Mouse (Mus musculus): Measurements from ENCODE around the gene Plcd1.

The Plcd1 gene

GRCm38 (mm10) chr9:119053964-119054576 is 39.2 kb downstream of the Plcd1 start:
- no peak for DNase-seq (ENCODE audit: low spot score in 2 of 2)

DNA sequence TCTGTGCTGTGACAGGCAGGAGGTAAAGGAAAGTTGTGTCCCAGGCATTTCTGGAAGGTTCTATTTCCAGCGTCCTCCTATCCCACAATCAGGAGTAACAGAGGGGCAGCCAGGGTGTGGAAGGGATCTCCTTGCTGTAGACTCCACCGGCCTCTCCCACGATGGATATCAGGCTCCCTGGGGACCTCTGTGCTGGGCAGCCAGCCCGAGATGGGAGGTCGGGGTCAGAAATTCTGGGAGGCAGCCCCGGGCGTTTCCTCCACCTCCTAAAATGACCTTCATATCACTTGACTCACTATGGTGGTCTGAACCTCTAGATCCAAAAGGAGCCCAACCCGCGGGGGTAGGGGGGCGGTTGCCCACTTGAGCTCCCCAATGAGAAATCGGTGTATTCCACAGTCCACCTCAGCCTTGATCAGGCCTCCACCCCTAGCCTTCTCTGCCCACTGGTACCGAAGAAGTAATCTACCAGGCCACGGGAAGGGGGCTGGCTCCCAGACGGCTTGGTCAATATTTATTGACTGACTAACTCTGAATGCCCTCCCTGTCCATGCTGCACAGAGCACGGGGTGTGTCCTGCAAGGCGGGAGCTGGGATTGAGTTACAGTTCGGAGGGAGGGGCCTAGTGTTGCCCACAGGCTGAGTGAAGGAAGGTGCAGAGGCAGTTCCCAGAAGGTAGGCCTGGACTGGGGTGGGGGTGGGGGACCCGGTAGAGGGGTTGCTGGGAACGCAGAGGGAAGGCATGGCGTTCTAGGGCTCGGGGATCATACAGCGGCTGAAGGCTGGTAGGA is 41.0 kb downstream of the Plcd1 start, which contains the start of gene Vill:
Vill (plus strand) TSS at position 625 of the 791 bp plus-strand sequence.
- no peak for DNase-seq (ENCODE audit: low spot score in 2 of 2)

- DNase-seq (ENCODE audit: low spot score in 2 of 2) = no peak
Measured at GRCm38 (mm10) chr9:119051158-119051557, 42.1 kb downstream of the Plcd1 start.

- DNase-seq (ENCODE audit: low spot score in 2 of 2) = no peak
Measured at GRCm38 (mm10) chr9:119048182-119048903, 45.0 kb downstream of the Plcd1 start.

GRCm38 (mm10) chr9:119040101-119040775 is 53.1 kb downstream of the Plcd1 start:
- no peak for DNase-seq (ENCODE audit: low spot score in 2 of 2)

DNA sequence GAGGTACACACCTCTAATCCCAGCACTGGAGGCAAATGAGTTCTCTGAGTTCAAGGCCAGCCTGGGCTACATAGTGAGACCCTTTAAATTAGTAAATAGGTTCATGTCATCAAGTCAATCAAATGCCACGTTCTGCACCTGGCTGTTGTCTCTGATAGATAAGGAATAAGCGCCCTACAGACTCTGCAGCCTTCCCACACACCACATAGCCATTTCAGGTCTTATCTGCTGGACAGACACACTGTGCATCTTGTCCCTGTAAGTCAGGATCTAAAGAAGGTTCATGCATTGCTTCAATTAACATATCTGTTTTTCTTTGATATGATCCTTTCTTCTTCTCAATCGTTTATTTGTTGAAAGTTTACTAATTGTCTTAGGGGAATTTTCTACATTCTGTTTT is 54.7 kb downstream of the Plcd1 start:
- no peak for DNase-seq (ENCODE audit: low spot score in 2 of 2)

GRCm38 (mm10) chr9:119037076-119037730 is 56.1 kb downstream of the Plcd1 start:
- no peak for DNase-seq (ENCODE audit: low spot score in 2 of 2)

DNA sequence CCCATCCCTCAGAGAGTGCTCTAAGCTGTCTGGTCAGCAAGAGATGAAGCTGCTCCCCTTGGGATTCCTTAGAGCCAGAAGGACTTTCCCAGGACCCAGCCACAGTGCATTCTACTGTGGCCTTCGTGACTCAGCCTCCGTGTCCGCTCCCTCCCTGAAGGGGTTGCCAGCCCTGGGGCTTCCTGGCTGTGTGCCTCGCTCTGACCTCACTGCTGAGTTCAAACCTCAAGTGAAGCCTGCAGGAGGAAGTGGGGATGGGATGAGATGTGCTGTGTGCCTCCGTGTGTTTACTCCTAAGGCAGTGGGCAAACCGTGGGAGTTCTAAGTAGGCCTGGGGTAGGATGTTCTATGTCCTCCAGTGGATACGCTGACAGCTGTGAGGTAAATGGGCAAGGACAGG is 57.5 kb downstream of the Plcd1 start:
- no peak for DNase-seq (ENCODE audit: low spot score in 2 of 2)

DNA sequence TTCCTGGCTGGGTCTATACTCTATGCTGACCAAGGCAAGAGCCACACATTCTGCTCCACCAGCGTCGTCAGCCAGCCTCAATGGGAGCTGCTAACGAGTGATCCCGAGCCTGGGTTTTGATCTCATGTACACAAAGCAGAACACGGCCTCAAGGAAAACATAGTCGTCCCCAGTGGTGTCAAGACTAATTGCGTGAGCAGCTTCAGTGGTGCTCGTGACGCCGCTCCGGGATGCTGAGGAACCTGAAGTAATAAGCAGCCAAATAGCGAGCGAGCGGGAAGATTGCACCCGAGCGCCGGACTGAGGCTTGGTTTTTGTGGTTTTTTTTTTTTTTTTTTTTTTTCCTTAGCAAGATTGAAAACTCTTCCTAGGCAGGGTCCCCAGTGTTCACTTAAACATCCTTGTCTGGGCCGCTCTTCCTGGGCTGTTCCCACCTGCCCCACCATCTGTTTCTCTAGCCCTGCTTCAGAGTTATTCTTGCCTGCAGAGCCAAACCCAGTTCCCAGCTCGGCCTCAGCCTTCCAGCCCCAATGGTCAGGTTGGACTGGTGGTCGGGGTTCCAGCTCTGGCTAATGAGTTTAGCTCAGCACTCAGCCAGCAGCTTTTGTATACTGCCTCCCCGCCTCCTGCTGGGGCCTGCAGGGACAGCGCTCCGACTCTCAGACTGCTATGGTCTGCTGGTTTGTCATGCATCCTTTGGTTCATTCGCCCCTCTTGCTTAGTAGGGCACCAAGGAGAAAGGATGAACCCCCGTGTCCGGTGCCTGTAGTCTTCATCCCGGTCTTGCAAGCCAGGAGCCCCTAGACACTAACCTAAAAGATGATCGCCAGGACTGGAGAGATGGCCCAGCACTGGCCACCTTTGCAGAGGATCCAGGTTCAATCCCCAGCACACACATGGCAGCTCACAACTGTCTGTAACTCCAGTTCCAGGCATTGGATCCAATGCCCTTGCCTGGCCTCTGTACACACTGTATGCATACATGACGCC is 58.3 kb downstream of the Plcd1 start:
- no peak for DNase-seq (ENCODE audit: low spot score in 2 of 2)

DNA sequence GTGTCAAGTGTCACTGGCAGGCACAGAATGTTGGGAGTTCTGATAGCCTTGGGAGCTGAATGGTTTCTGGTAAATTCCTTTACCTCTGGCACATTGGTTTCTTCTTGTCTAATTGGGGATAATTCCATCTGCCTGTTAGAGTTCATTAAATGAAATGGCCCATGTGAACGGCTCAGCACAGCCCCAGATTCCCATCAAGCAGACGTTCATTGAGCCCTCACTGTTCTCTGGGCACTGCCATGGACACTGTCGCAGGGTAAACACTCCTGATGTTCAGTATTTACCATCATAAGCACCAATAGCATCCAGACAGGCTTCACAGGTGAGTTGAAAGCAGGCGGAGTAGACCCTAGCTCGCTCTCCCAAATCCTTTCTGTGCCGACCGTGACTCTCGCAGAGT is 59.2 kb downstream of the Plcd1 start:
- DNase-seq (ENCODE audit: low spot score in 2 of 2) = no peak

- no peak for DNase-seq (ENCODE audit: low spot score in 2 of 2)
Measured at GRCm38 (mm10) chr9:119033111-119033921, 60.0 kb downstream of the Plcd1 start.

DNA sequence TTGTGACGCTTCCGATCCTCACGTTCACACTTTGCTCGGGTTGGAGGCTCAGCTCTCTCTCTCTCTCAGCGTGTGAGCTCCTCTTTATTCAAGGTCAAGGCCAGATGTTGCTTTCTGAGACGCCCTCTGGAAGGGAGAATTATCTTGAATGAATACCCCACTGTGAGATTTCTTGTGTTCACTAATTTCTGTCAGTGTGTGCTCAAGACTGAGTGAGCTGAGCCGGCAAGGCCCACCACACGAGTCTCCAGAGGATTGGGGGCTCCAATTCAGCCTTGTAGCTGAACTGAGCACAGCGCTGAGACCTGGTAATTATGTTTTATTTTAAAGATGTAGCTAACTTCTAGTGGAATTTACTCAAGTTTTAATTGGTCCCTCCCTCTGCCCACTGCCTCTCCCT is 60.8 kb downstream of the Plcd1 start:
- no peak for DNase-seq (ENCODE audit: low spot score in 2 of 2)

DNA sequence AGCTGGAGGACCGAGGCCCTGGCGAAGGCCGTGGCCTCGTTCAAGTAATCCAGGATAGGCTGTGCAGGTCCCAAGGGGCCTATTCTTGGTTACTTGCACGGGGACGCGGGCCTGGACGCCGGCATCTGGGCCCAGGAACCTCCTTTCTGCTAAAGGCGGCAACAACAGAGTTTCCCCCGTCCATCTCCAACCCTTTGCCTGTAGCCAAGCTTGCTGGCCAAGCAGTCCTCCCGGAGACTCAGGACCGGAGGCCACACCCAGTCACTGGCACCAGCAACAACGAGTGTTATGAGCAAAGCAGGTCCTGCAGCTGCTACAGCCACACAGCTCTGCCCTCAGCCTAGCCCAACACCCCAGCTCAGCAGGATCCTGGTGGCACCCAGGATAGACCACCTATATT is 61.5 kb downstream of the Plcd1 start:
- no peak for DNase-seq (ENCODE audit: low spot score in 2 of 2)

GRCm38 (mm10) chr9:119031038-119031437 is 62.3 kb downstream of the Plcd1 start:
- DNase-seq (ENCODE audit: low spot score in 2 of 2) = no peak

- peak; percentile 16 to 56 for DNase-seq (ENCODE audit: low spot score in 2 of 2)
Measured at GRCm38 (mm10) chr9:119029568-119029967, 63.7 kb downstream of the Plcd1 start.

GRCm38 (mm10) chr9:119028226-119029195 is 64.8 kb downstream of the Plcd1 start:
- no peak for DNase-seq (ENCODE audit: low spot score in 2 of 2)

GRCm38 (mm10) chr9:119027337-119027736 is 66.0 kb downstream of the Plcd1 start:
- DNase-seq (ENCODE audit: low spot score in 2 of 2) = no peak

DNA sequence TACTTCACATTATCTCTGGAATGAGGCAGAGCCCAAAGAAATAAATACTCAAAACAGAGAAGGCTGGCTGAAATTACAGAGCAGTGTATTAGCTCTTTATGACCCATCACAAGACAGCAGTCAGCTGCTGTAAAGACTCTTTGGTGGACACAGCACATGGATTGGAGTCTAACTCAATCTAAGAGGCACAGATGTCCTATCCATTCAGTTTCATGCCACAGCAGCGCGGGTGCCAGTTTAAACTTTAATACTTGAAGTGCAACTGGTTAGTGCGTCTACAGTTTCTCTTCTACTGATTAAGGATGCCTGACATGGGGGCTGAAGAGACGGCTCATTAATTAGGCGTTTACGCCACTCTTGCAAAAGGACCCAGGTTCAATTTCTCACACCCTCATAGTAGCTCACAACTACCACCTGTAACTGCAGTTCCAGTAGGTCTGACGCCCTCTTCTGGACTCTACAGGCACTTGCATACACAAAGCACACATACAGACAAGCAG is 67.4 kb downstream of the Plcd1 start:
- no peak for DNase-seq (ENCODE audit: low spot score in 2 of 2)

Data from spleen, postnatal 10 days (tissue).